ENCODE assay signal across 12 mouse cellular contexts in genomic region chr14:77037330-77037729, GRCm38 (mm10). TPM values are rescaled to one million over a fixed set of nuclear protein-coding genes. Genes with fewer than 3 reads are reported as not detected.
DNase-seq lines count a peak whose midpoint lies in the region; ATAC-seq and TF ChIP-seq lines count a peak whose summit lies in the region.
"Had no signal": no experiment of that assay in that cellular context is flagged by ENCODE, and none has a peak within 500 bp of the region (broad histone marks: within the 10 kb centered on the region; RNA-seq: fewer than 3 reads in every experiment).

No protein-coding gene starts in this region.

- H3K9ac ChIP-seq in liver, embryonic 13.5 days = 0 out of 2 replicates have a peak overlapping the region, but pooled peaks have one; percentile 76

- H3K27me3 ChIP-seq in liver, embryonic 13.5 days = no peaks in the 10 kb centered on the region

- peak overlapping the region; percentile 83 for H3K4me2 ChIP-seq in liver, embryonic 13.5 days

- TF ChIP-seq CTCF in layer of hippocampus, adult 2 months (conservative IDR thresholded peaks at IDR 0.05) = no peak

- peak; percentile 17 for DNase-seq in adrenal gland, postnatal 10 days
- no peak for DNase-seq in adrenal gland, adult 2 months
- DNase-seq in layer of hippocampus, adult 2 months (ENCODE audit: low spot score in 2 of 2) = no peak
- no peak for DNase-seq in layer of hippocampus, postnatal 25 days (ENCODE audit: extremely low spot score in 1 of 2, low spot score in 1 of 2)
- peak; percentile 20 for DNase-seq in adipocyte (ENCODE audit: low spot score)
- DNase-seq in liver, embryonic 13.5 days = no peak
- no peak for DNase-seq in right cerebral cortex, postnatal 10 days (ENCODE audit: low spot score in 2 of 2)
- DNase-seq: cerebellum, postnatal 10 days; gastrocnemius, postnatal 25 days; kidney, adult 11 months had no signal

- H3K36me3 ChIP-seq in liver, embryonic 13.5 days = no peaks in the 10 kb centered on the region
- H3K36me3 ChIP-seq: midbrain, embryonic 10.5 days had no signal

- H3K4me1 ChIP-seq in liver, embryonic 13.5 days (replicated peaks) = peaks cover 16% of the 10 kb centered on the region

- peak overlapping the region; percentile 57; the same call in 1 of the 2 replicates for H3K27ac ChIP-seq in layer of hippocampus, adult 2 months
- no peak overlapping the region for H3K27ac ChIP-seq in liver, embryonic 13.5 days

- no peak overlapping the region for H3K4me3 ChIP-seq in layer of hippocampus, adult 2 months
- H3K4me3 ChIP-seq in liver, embryonic 13.5 days (replicated peaks) = peak overlapping the region; percentile 70; the same call in 1 of the 2 replicates

- WGBS in liver, embryonic 13.5 days (ENCODE audit: insufficient replicate concordance) = 60% methylated on average over 5 of the region's 5 CpGs

- H3K9me3 ChIP-seq in liver, embryonic 13.5 days (replicated peaks) = no peaks in the 10 kb centered on the region
- H3K9me3 ChIP-seq: midbrain, embryonic 10.5 days had no signal

- ATAC-seq in liver, embryonic 13.5 days (ENCODE audit: low read depth) = no peak
- no peak for ATAC-seq in cerebellum, adult (ENCODE audit: insufficient number of reproducible peaks, low FRiP score, low TSS enrichment)

RNA-seq across cellular contexts. Expression of gene Lacc1, which starts 0.6 kb away (rescaled TPM):
- 1 to 10 TPM; 9.7 to 9.8 TPM for total RNA-seq in adrenal gland, postnatal 10 days (2021)
- total RNA-seq in adrenal gland, adult 2 months (2021) = 10 to 100 TPM in 1 of 2 experiments, 1 to 10 TPM in 1; 7.8 to 10.5 TPM
- polyA plus RNA-seq in adrenal gland, adult 2 months (2012; rRNA removed) = 7.0 and 7.8 TPM in 2 replicates
- 1 to 10 TPM; 4.7 to 5.5 TPM for total RNA-seq in layer of hippocampus, adult 2 months (2021)
- total RNA-seq in layer of hippocampus, postnatal 25 days (2021) = 1 to 10 TPM; 3.0 to 4.9 TPM
- 5.1 and 5.5 TPM in 2 replicates for polyA plus RNA-seq in liver, embryonic 13.5 days (2015; fragmentation: Nextera tagmentation; extraction: Ambion mirVana)

RNA-seq across cellular contexts. Expression of gene Ccdc122, which starts 0.8 kb away (rescaled TPM):
- 1 to 10 TPM; 4.4 to 7.5 TPM for total RNA-seq in adrenal gland, postnatal 10 days (2021)
- total RNA-seq in adrenal gland, adult 2 months (2021) = 1 to 10 TPM; 6.1 to 6.7 TPM
- polyA plus RNA-seq in adrenal gland, adult 2 months (2012; rRNA removed) = 2.6 and 4.9 TPM in 2 replicates
- total RNA-seq in layer of hippocampus, adult 2 months (2021) = 1 to 10 TPM; 1.2 to 1.7 TPM
- 1 to 10 TPM; 1.0 to 1.3 TPM for total RNA-seq in layer of hippocampus, postnatal 25 days (2021)
- polyA plus RNA-seq in liver, embryonic 13.5 days (2015; fragmentation: Nextera tagmentation; extraction: Ambion mirVana) = 2.3 and 2.5 TPM in 2 replicates

Comparison
In these comparisons a context has a peak if more than half of its experiments do, and no peak if none do; other contexts are left out.
1. DNase-seq: peak in adrenal gland, postnatal 10 days (single experiment) and adipocyte (single experiment); none in adrenal gland, adult 2 months (single experiment), layer of hippocampus, adult 2 months (0 of 2), layer of hippocampus, postnatal 25 days (0 of 2), liver, embryonic 13.5 days (single experiment) and right cerebral cortex, postnatal 10 days (0 of 2).